Mouse (Mus musculus): ENCODE results near the gene Ninl. TPM values are rescaled to one million over a fixed set of nuclear protein-coding genes. Genes with fewer than 3 reads are reported as not detected.
A peak's percentile ranks its signal among the peaks of the same experiment; 100 is the strongest.

Gene Ninl
- total RNA-seq (2014; fragmentation: Nextera tagmentation) (5.1 and 5.6 TPM in 2 replicates), total RNA-seq (2017) (5.3 and 7.5 TPM in 2 replicates), polyA plus RNA-seq (2012) (2.7 and 3.6 TPM in 2 replicates)

- TF ChIP-seq GATA2 (IDR thresholded peaks at IDR 0.05; ENCODE audit: borderline replicate concordance, low read depth, low read length) (no peak), CTCF (IDR thresholded peaks at IDR 0.05; ENCODE audit: low read depth, low read length) (no peak), GATA1 (IDR thresholded peaks at IDR 0.05; ENCODE audit: borderline replicate concordance, low read length) (no peak), TAL1 (conservative IDR thresholded peaks at IDR 0.05; ENCODE audit: low read depth, low read length) (no peak), POLR2AphosphoS5 (IDR thresholded peaks at IDR 0.05; ENCODE audit: insufficient replicate concordance, low read depth, low read length) (no peak; the same call in 1 of the 2 replicates)
- DNase-seq (ENCODE audit: low spot score) (peak; percentile 85), ATAC-seq (ENCODE audit: extremely low read depth, insufficient number of reproducible peaks, low FRiP score, poor library complexity, severe bottlenecking) (peak; percentile 77)
- H3K27me3 ChIP-seq (ENCODE audit: insufficient read depth, low read length), result no peaks in the 10 kb centered on the region
- H3K4me3 ChIP-seq (ENCODE audit: low read depth, low read length), result peak within 1 kb of the TSS; percentile 96
- no peaks in the 10 kb centered on the region for H3K9me3 ChIP-seq (replicated peaks)
- H3K4me1 ChIP-seq (ENCODE audit: insufficient read depth, low read depth, low read length), result peaks cover 43% of the 10 kb centered on the region
- H3K36me3 ChIP-seq (replicated peaks), result peaks cover 15% of the 10 kb centered on the region
These were observed at the start of gene Ninl, which contains the start of gene Nanp for GRCm38 (mm10) chr2:151039232-151039695. Gene Ninl, minus strand, starts transcription at chr2:151039382. Gene Nanp, minus strand, starts transcription at chr2:151039398.

- Histone ChIP-seq H3K4me1 (ENCODE audit: insufficient read depth, low read depth, low read length) (no peaks in the 10 kb centered on the region), H3K27me3 (ENCODE audit: insufficient read depth, low read length) (peaks cover 13% of the 10 kb centered on the region), H3K36me3 (replicated peaks) (no peaks in the 10 kb centered on the region), H3K4me3 (ENCODE audit: low read depth, low read length) (no peak overlapping the region), H3K9me3 (replicated peaks) (no peaks in the 10 kb centered on the region)
- ATAC-seq (ENCODE audit: extremely low read depth, insufficient number of reproducible peaks, low FRiP score, poor library complexity, severe bottlenecking), result no peak
- no peak for DNase-seq (ENCODE audit: low spot score)
- TF ChIP-seq CTCF (IDR thresholded peaks at IDR 0.05; ENCODE audit: low read depth, low read length), result no peak
- TF ChIP-seq GATA1 (IDR thresholded peaks at IDR 0.05; ENCODE audit: borderline replicate concordance, low read length), result no peak
- no peak for TF ChIP-seq GATA2 (IDR thresholded peaks at IDR 0.05; ENCODE audit: borderline replicate concordance, low read depth, low read length)
- TF ChIP-seq TAL1 (conservative IDR thresholded peaks at IDR 0.05; ENCODE audit: low read depth, low read length), result no peak
- TF ChIP-seq POLR2AphosphoS5 (IDR thresholded peaks at IDR 0.05; ENCODE audit: insufficient replicate concordance, low read depth, low read length), result no peak
These were observed 17.5 kb upstream of the Ninl start for GRCm38 (mm10) chr2:151056637-151057036.

GRCm38 (mm10) chr2:151040411-151040810 is 1.2 kb upstream of the Ninl start:
- no peaks in the 10 kb centered on the region for H3K9me3 ChIP-seq (replicated peaks)
- TF ChIP-seq TAL1 (conservative IDR thresholded peaks at IDR 0.05; ENCODE audit: low read depth, low read length) (no peak), POLR2AphosphoS5 (IDR thresholded peaks at IDR 0.05; ENCODE audit: insufficient replicate concordance, low read depth, low read length) (no peak), CTCF (IDR thresholded peaks at IDR 0.05; ENCODE audit: low read depth, low read length) (no peak), GATA1 (IDR thresholded peaks at IDR 0.05; ENCODE audit: borderline replicate concordance, low read length) (no peak), GATA2 (IDR thresholded peaks at IDR 0.05; ENCODE audit: borderline replicate concordance, low read depth, low read length) (no peak)
- no peaks in the 10 kb centered on the region for H3K27me3 ChIP-seq (ENCODE audit: insufficient read depth, low read length)
- DNase-seq (ENCODE audit: low spot score) (no peak), ATAC-seq (ENCODE audit: extremely low read depth, insufficient number of reproducible peaks, low FRiP score, poor library complexity, severe bottlenecking) (no peak)
- peaks cover 36% of the 10 kb centered on the region for H3K4me1 ChIP-seq (ENCODE audit: insufficient read depth, low read depth, low read length)
- peaks cover 4% of the 10 kb centered on the region for H3K36me3 ChIP-seq (replicated peaks)
- H3K4me3 ChIP-seq (ENCODE audit: low read depth, low read length), result peak overlapping the region; percentile 96; the same call in 1 of the 2 replicates

GRCm38 (mm10) chr2:151039726-151040125 is 544 bp upstream of the Ninl start:
- Histone ChIP-seq H3K4me3 (ENCODE audit: low read depth, low read length) (peak overlapping the region; percentile 96), H3K9me3 (replicated peaks) (no peaks in the 10 kb centered on the region), H3K27me3 (ENCODE audit: insufficient read depth, low read length) (no peaks in the 10 kb centered on the region), H3K4me1 (ENCODE audit: insufficient read depth, low read depth, low read length) (peaks cover 40% of the 10 kb centered on the region), H3K36me3 (replicated peaks) (peaks cover 11% of the 10 kb centered on the region)
- no peak for ATAC-seq (ENCODE audit: extremely low read depth, insufficient number of reproducible peaks, low FRiP score, poor library complexity, severe bottlenecking)
- DNase-seq (ENCODE audit: low spot score), result no peak
- TF ChIP-seq CTCF (IDR thresholded peaks at IDR 0.05; ENCODE audit: low read depth, low read length) (no peak), GATA2 (IDR thresholded peaks at IDR 0.05; ENCODE audit: borderline replicate concordance, low read depth, low read length) (no peak), GATA1 (IDR thresholded peaks at IDR 0.05; ENCODE audit: borderline replicate concordance, low read length) (no peak), POLR2AphosphoS5 (IDR thresholded peaks at IDR 0.05; ENCODE audit: insufficient replicate concordance, low read depth, low read length) (no peak), TAL1 (conservative IDR thresholded peaks at IDR 0.05; ENCODE audit: low read depth, low read length) (no peak)

GRCm38 (mm10) chr2:151038811-151039222 is 365 bp downstream of the Ninl start:
- no peak for DNase-seq (ENCODE audit: low spot score)
- no peaks in the 10 kb centered on the region for H3K27me3 ChIP-seq (ENCODE audit: insufficient read depth, low read length)
- peaks cover 20% of the 10 kb centered on the region for H3K36me3 ChIP-seq (replicated peaks)
- TF ChIP-seq CTCF (IDR thresholded peaks at IDR 0.05; ENCODE audit: low read depth, low read length) (no peak), POLR2AphosphoS5 (IDR thresholded peaks at IDR 0.05; ENCODE audit: insufficient replicate concordance, low read depth, low read length) (no peak), TAL1 (conservative IDR thresholded peaks at IDR 0.05; ENCODE audit: low read depth, low read length) (no peak), GATA1 (IDR thresholded peaks at IDR 0.05; ENCODE audit: borderline replicate concordance, low read length) (no peak), GATA2 (IDR thresholded peaks at IDR 0.05; ENCODE audit: borderline replicate concordance, low read depth, low read length) (no peak)
- H3K9me3 ChIP-seq (replicated peaks), result no peaks in the 10 kb centered on the region
- H3K4me3 ChIP-seq (ENCODE audit: low read depth, low read length), result peak overlapping the region; percentile 96
- no peak for ATAC-seq (ENCODE audit: extremely low read depth, insufficient number of reproducible peaks, low FRiP score, poor library complexity, severe bottlenecking)
- peaks cover 46% of the 10 kb centered on the region for H3K4me1 ChIP-seq (ENCODE audit: insufficient read depth, low read depth, low read length)

GRCm38 (mm10) chr2:151037876-151038552 is 1.2 kb downstream of the Ninl start:
- no peaks in the 10 kb centered on the region for H3K27me3 ChIP-seq (ENCODE audit: insufficient read depth, low read length)
- TF ChIP-seq TAL1 (conservative IDR thresholded peaks at IDR 0.05; ENCODE audit: low read depth, low read length), result peak; percentile 81
- TF ChIP-seq POLR2AphosphoS5 (IDR thresholded peaks at IDR 0.05; ENCODE audit: insufficient replicate concordance, low read depth, low read length), result no peak

More at GRCm38 (mm10) chr2:151037876-151038552, 1.2 kb downstream of the Ninl start:
- peak; percentile 51 for ATAC-seq (ENCODE audit: extremely low read depth, insufficient number of reproducible peaks, low FRiP score, poor library complexity, severe bottlenecking)
- H3K9me3 ChIP-seq (replicated peaks), result no peaks in the 10 kb centered on the region
- peak; percentile 37 for DNase-seq (ENCODE audit: low spot score)
- H3K4me1 ChIP-seq (ENCODE audit: insufficient read depth, low read depth, low read length), result peaks cover 51% of the 10 kb centered on the region
- peaks cover 25% of the 10 kb centered on the region for H3K36me3 ChIP-seq (replicated peaks)
- peak overlapping the region; percentile 96 for H3K4me3 ChIP-seq (ENCODE audit: low read depth, low read length)
